Mouse (Mus musculus) liver, embryonic 14.5 days (tissue): Measurements from ENCODE around the gene Rnf150. TPM values are rescaled to one million over a fixed set of nuclear protein-coding genes. Genes with fewer than 3 reads are reported as not detected.

Experiments
- ATAC-seq: fragments of 200-750 bp; cut with Nextera tagmentation; 2 replicates; pipeline ENCODE4 v1.8.0; 2017; ENCODE audit warnings: moderate number of reproducible peaks, mild to moderate bottlenecking, moderate library complexity; ENCODE audit not compliant: insufficient read depth
- DNase-seq, 3 experiments: peaks; one replicate each; pipeline ENCODE4 v3.0.0-alpha.2; 2012 to 2013; ENCODE audit warnings: low read depth in 3 of 3, low spot score in 3 of 3
- H3K27ac ChIP-seq: fragments of 300-500 bp; sonication (generic); 2 replicates; pipeline ENCODE4 v1.5.1; 2014; ENCODE audit warnings: moderate library complexity, mild to moderate bottlenecking, control low read depth, inconsistent platforms
- H3K27me3 ChIP-seq: fragments of 300-500 bp; sonication (generic); 2 replicates; pipeline ENCODE4 v1.6.1; 2014; ENCODE audit warnings: mild to moderate bottlenecking, low read length, moderate library complexity; ENCODE audit not compliant: control insufficient read depth, insufficient read depth
- H3K36me3 ChIP-seq: fragments of 300-500 bp; sonication (generic); replicated peaks from 2 replicates; pipeline ENCODE4 v1.6.1; 2014; ENCODE audit warnings: low read depth; ENCODE audit not compliant: control insufficient read depth, insufficient read depth
- H3K4me1 ChIP-seq, 2 experiments: fragments of 200-500 bp in 1 of 2; fragments of 300-500 bp in 1 of 2; sonication (generic) in 1 of 2; replicated peaks; 2 replicates each; pipeline ENCODE4 v1.6.1; 2012 to 2014; ENCODE audit warnings: antibody characterized with exemption in 1 of 2, inconsistent platforms in 1 of 2, low read length in 1 of 2; ENCODE audit not compliant: control insufficient read depth in 2 of 2, insufficient read depth in 2 of 2
- H3K4me2 ChIP-seq: fragments of 300-500 bp; sonication (generic); 2 replicates; pipeline ENCODE4 v1.6.1; 2014; ENCODE audit warnings: low read depth, mild to moderate bottlenecking, control low read depth, moderate library complexity
- H3K4me3 ChIP-seq, 2 experiments: fragments of 200-500 bp in 1 of 2; fragments of 300-500 bp in 1 of 2; sonication (generic) in 1 of 2; 2 replicates each; pipeline ENCODE4 v1.5.1; 2012 to 2014; ENCODE audit warnings: low read depth in 2 of 2, low read length in 2 of 2, mild to moderate bottlenecking in 2 of 2, control low read depth in 1 of 2, inconsistent platforms in 1 of 2, moderate library complexity in 1 of 2; ENCODE audit not compliant: insufficient read depth in 1 of 2
- H3K9ac ChIP-seq: fragments of 300-500 bp; sonication (generic); replicated peaks from 2 replicates; pipeline ENCODE4 v1.6.1; 2014; ENCODE audit warnings: mild to moderate bottlenecking, control low read depth, moderate library complexity
- H3K9me3 ChIP-seq: fragments of 300-500 bp; sonication (generic); 2 replicates; pipeline ENCODE4 v1.6.1; 2016; ENCODE audit warnings: low read length, mixed read lengths; ENCODE audit not compliant: control insufficient read depth
- CTCF ChIP-seq: IDR thresholded peaks from 2 replicates; pipeline ENCODE4 v1.5.1; 2016; ENCODE audit warnings: antibody characterized with exemption, low read depth, control low read depth
- EP300 ChIP-seq: IDR thresholded peaks from 2 replicates; pipeline ENCODE4 v1.6.1; 2016; ENCODE audit warnings: antibody characterized with exemption, low read depth
- WGBS: fragments of 180-500 bp; shearing (Covaris S2); extraction: QIAGEN DNeasy Blood & Tissue Kit; methylation state at CpG from one replicate; pipeline ENCODE4 v1.1.7; 2014; ENCODE audit not compliant: insufficient replicate concordance; 5-methylcytosine and 5-hydroxymethylcytosine counted together
- polyA plus RNA-seq, 2 experiments: library from polyadenylated mRNA; depleted of rRNA in 1 of 2; stranded (reverse) in 1 of 2; unstranded in 1 of 2; fragments of >200 nt; fragmentation: Nextera tagmentation in 1 of 2; extraction: Ambion mirVana in 1 of 2; gene quantifications; 2 replicates each; pipeline versions ENCODE4 v1.2.1 to v1.2.3; 2012 to 2014

The Rnf150 gene
- polyA plus RNA-seq, 2 experiments = 0.17 to 0.19 TPM

DNA sequence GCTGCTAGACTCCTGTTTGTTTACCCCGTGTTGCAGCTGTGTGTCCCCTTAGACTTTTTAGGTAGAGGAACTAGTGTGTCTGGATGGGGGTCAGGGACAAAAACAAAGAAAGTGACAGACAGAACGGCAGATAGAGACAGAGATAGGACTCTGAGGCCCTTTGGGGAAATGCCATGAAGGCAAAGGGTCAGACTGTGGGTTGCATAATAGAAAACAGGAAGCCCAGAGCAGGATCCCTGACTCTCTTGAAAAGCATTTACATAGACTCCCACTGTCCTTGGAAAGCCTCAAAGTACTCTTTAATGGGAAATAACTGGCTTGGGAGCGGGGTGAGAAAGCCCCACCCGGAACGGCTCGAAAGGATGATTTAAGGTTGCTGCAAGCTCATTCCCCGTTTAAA is 246.6 kb downstream of the Rnf150 start:
- Histone ChIP-seq H3K9me3 (no peaks in the 10 kb centered on the region), H3K36me3 (no peaks in the 10 kb centered on the region), H3K27me3 (no peaks in the 10 kb centered on the region), H3K4me3 (no peak overlapping the region), H3K27ac (no peak overlapping the region), H3K4me1 (peaks cover 0 to 3% of the 10 kb centered on the region in 2 experiments; a peak in 1 of 4 replicates), H3K9ac (no peak overlapping the region), H3K4me2 (no peak overlapping the region)
- 23% methylated on average over 7 of the region's 7 CpGs for WGBS
- TF ChIP-seq CTCF (no peak), EP300 (no peak)
- ATAC-seq = no peak
- no peak for DNase-seq

DNA sequence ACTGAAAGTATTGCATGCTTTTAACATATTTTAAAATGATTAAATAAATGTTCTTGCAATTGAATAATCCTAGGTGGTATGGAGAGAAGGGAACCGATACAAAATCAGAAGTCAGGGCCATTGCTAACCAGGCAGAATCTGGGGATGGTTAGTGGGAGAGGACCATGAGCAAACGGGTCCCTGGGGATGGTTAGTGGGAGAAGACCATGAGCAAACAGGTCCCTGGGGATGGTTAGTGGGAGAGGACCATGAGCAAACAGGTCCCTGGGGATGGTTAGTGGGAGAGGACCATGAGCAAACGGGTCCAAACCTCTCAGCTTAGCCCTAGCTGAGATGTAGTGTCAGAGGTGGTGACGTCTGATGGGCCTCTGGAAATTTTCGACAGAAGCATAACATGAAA is 247.0 kb downstream of the Rnf150 start:
- Histone ChIP-seq H3K27ac (no peak overlapping the region), H3K9me3 (no peaks in the 10 kb centered on the region), H3K4me1 (peaks cover 0 to 3% of the 10 kb centered on the region in 2 experiments; a peak in 1 of 4 replicates), H3K4me2 (no peak overlapping the region), H3K9ac (no peak overlapping the region), H3K4me3 (no peak overlapping the region), H3K27me3 (no peaks in the 10 kb centered on the region), H3K36me3 (no peaks in the 10 kb centered on the region)
- ATAC-seq (no peak), DNase-seq (no peak)
- TF ChIP-seq EP300 (no peak), CTCF (no peak)
- 62% methylated on average over 5 of the region's 5 CpGs for WGBS

GRCm38 (mm10) chr8:83135086-83135485 is 271.9 kb downstream of the Rnf150 start:
- H3K9me3 ChIP-seq = no peaks in the 10 kb centered on the region
- no peak overlapping the region for H3K27ac ChIP-seq
- WGBS = 45% methylated on average over 2 of the region's 2 CpGs
- no peak overlapping the region for H3K4me2 ChIP-seq
- H3K4me1 ChIP-seq = peaks cover 0 to 3% of the 10 kb centered on the region in 2 experiments; a peak in 1 of 4 replicates
- ATAC-seq = no peak
- no peaks in the 10 kb centered on the region for H3K36me3 ChIP-seq
- TF ChIP-seq EP300 = no peak
- no peak overlapping the region for H3K9ac ChIP-seq
- H3K27me3 ChIP-seq = no peaks in the 10 kb centered on the region
- DNase-seq = no peak
- H3K4me3 ChIP-seq = no peak overlapping the region

- no peak overlapping the region for H3K9ac ChIP-seq
- no peaks in the 10 kb centered on the region for H3K27me3 ChIP-seq
- TF ChIP-seq CTCF (no peak), EP300 (no peak)
- H3K4me2 ChIP-seq = no peak overlapping the region
- 14% methylated on average over 1 of the region's 1 CpGs for WGBS
- H3K9me3 ChIP-seq = no peaks in the 10 kb centered on the region
- peaks cover 0 to 3% of the 10 kb centered on the region in 2 experiments; a peak in 1 of 4 replicates for H3K4me1 ChIP-seq
- H3K4me3 ChIP-seq = no peak overlapping the region
- ATAC-seq (no peak), DNase-seq (no peak)
- H3K36me3 ChIP-seq = no peaks in the 10 kb centered on the region
- no peak overlapping the region for H3K27ac ChIP-seq
Measured at GRCm38 (mm10) chr8:83140068-83140467, 276.9 kb downstream of the Rnf150 start.

GRCm38 (mm10) chr8:83140701-83141111 is 277.6 kb downstream of the Rnf150 start:
- 9% methylated on average over 3 of the region's 3 CpGs for WGBS
- Histone ChIP-seq H3K4me2 (peak overlapping the region; percentile 20; the same call in 1 of the 2 replicates), H3K9ac (no peak overlapping the region), H3K36me3 (no peaks in the 10 kb centered on the region), H3K27me3 (no peaks in the 10 kb centered on the region), H3K4me1 (peaks cover 0 to 3% of the 10 kb centered on the region in 2 experiments; a peak in 1 of 4 replicates), H3K4me3 (no peak overlapping the region), H3K27ac (no peak overlapping the region), H3K9me3 (no peaks in the 10 kb centered on the region)
- TF ChIP-seq CTCF (no peak), EP300 (no peak)
- DNase-seq = no peak
- no peak for ATAC-seq

Other genes starting within 250 kb of the Rnf150 start
- gene Zfp330, start 89.2 kb upstream of the Rnf150 start, polyA plus RNA-seq (2012; rRNA removed) = 12.0 and 22.1 TPM in 2 replicates
- gene Zfp330, start 89.2 kb upstream of the Rnf150 start, polyA plus RNA-seq (2014; fragmentation: Nextera tagmentation; extraction: Ambion mirVana) = 24.5 and 26.0 TPM in 2 replicates